Mouse (Mus musculus) lung, adult 2 months (tissue): ENCODE results near the gene Cdr1.

Source experiments
- CTCF ChIP-seq: fragments of 200-500 bp; IDR thresholded peaks from 2 replicates; pipeline ENCODE4 v1.5.1; 2011; ENCODE audit warnings: mild to moderate bottlenecking, low read length, control low read depth; ENCODE audit not compliant: insufficient read depth
- POLR2A ChIP-seq: fragments of 200-500 bp; IDR thresholded peaks from 2 replicates; pipeline ENCODE4 v1.6.1; 2011; ENCODE audit warnings: low read depth, mild to moderate bottlenecking, control low read depth, low read length, borderline replicate concordance; ENCODE audit errors: extremely low read depth

GRCm38 (mm10) chrX:61134592-61134991, 50.8 kb downstream of the Cdr1 start:
- TF ChIP-seq POLR2A (no peak), CTCF (no peak)
